Mouse (Mus musculus) testis, adult 10 weeks (tissue): ENCODE data around the gene Zbtb43. TPM values are rescaled to one million over a fixed set of nuclear protein-coding genes. Genes with fewer than 3 reads are reported as not detected.

ENCODE experiments used
- polyA plus RNA-seq: library from polyadenylated mRNA; stranded (reverse); fragments of 350-450 nt; fragmentation: Illumina TruSeq; extraction: RNeasy Lipid Tissue Mini Kit (QIAGEN cat#74804); gene quantifications from one replicate; pipeline ENCODE4 v1.2.3, GENCODE M21; 2014; ENCODE audit warnings: low read depth, low replicate concordance

Zbtb43 gene
- polyA plus RNA-seq, result 8.8 TPM

GRCm38 (mm10) chr2:33468466-33469097, at the start of gene Zbtb43:
Zbtb43 (minus strand) TSS chr2:33468559.

DNA sequence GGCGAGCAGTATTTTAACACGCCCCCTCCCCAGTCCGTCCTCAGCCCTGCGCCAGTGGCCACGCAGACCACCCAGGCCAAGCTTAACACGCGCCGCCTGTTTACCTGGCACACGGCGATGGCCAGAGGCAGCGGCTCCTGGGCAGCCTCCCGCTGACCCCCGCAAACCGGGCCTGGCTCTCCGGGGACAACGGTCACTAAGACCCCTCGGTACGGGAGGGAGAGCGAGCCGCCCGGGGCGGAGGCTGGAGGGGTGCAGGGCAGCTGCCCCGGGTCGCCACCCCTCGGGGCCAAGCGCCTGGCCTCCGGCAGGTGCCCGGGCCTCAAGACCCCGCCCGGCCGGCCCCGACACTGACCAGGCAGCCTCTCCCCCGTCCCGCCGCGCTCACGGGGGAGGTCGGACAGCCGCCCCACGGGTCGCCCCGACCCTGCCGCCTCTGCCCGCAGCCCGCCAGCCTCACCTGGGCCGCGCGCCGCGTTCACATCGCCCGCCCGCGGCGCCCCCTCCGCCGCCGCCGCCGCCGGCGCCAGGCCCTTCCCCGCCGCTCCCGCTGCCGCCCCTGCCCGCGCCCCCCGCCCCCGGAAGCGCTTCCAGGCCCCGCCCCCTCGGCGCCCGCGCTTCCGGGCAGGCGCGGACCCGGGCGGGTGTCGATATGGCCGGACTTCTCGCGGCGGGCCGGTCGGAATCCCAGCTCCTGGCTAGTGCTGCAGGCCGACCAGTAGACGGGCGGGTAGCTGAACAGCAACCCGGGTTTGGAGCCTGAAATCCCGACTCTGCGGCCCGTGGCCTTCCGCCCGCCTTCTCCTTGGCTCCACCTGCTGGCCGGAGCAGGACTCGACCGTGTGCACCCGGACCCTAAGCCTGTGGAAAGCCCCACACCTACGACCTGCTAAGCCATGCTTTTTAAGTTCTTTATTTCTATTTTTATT, 37.3 kb downstream of the Zbtb43 start, which contains the start of gene Zbtb34:
Gene Zbtb34 (minus strand): TSS at position 554 of the 929 bp plus-strand sequence.

Other genes with a start within 250 kb of the Zbtb43 start
- 24.9 TPM for gene Ralgps1, start 97.1 kb downstream of the Zbtb43 start, polyA plus RNA-seq
- 5.1 TPM for gene Zbtb34, start 37.2 kb downstream of the Zbtb43 start, polyA plus RNA-seq
- not detected for gene Lmx1b, start 172.0 kb upstream of the Zbtb43 start, polyA plus RNA-seq